Mouse (Mus musculus): Measurements from ENCODE around the gene Slc51a.

- TF ChIP-seq CTCF (IDR thresholded peaks at IDR 0.05; ENCODE audit: low read depth) (no peak), EP300 (optimal IDR thresholded peaks at IDR 0.05) (no peak)
Observed at GRCm38 (mm10) chr16:32433138-32433537, 54.5 kb downstream of the Slc51a start.
